In genomic region chr11:79281396-79281795, GRCm38 (mm10) we compare ENCODE assay signal across 19 mouse cellular contexts. TPM values are rescaled to one million over a fixed set of nuclear protein-coding genes. Genes with fewer than 3 reads are reported as not detected.
DNase-seq lines count a peak whose midpoint lies in the region; ATAC-seq and TF ChIP-seq lines count a peak whose summit lies in the region.
"Had no signal": no experiment of that assay in that cellular context is flagged by ENCODE, and none has a peak within 500 bp of the region (broad histone marks: within the 10 kb centered on the region; RNA-seq: fewer than 3 reads in every experiment).

No protein-coding gene starts in this region.

- no peak for TF ChIP-seq CTCF in layer of hippocampus, adult 2 months (conservative IDR thresholded peaks at IDR 0.05)
- no peak for TF ChIP-seq CTCF in midbrain, postnatal 0 days (IDR thresholded peaks at IDR 0.05)

- no peaks in the 10 kb centered on the region for H3K36me3 ChIP-seq in liver, embryonic 16.5 days (ENCODE audit: control insufficient read depth, insufficient read depth)
- H3K36me3 ChIP-seq in liver, embryonic 12.5 days = no peaks in the 10 kb centered on the region
- no peaks in the 10 kb centered on the region for H3K36me3 ChIP-seq in limb, embryonic 14.5 days (ENCODE audit: control insufficient read depth, insufficient read depth, low read length)
- no peaks in the 10 kb centered on the region for H3K36me3 ChIP-seq in midbrain, postnatal 0 days (ENCODE audit: insufficient read depth, low read length)
- H3K36me3 ChIP-seq: midbrain, embryonic 15.5 days; neural tube, embryonic 12.5 days had no signal

- WGBS in liver, embryonic 16.5 days (ENCODE audit: insufficient replicate concordance) = 50% methylated on average over 5 of the region's 5 CpGs
- WGBS in liver, embryonic 12.5 days (ENCODE audit: insufficient replicate concordance) = 56% methylated on average over 5 of the region's 5 CpGs
- WGBS in limb, embryonic 14.5 days = 49% methylated on average over 5 of the region's 5 CpGs
- WGBS in midbrain, postnatal 0 days = 79% methylated on average over 5 of the region's 5 CpGs

- TF ChIP-seq POLR2A in limb, embryonic 14.5 days (IDR thresholded peaks at IDR 0.05; ENCODE audit: borderline replicate concordance, extremely low read depth, insufficient read depth, insufficient read length) = no peak

- 0 out of 2 replicates have a peak overlapping the region, but pooled peaks have one; percentile 7 for H3K27ac ChIP-seq in liver, embryonic 16.5 days (ENCODE audit: low read length)
- H3K27ac ChIP-seq in liver, embryonic 12.5 days = no peak overlapping the region
- peak overlapping the region; percentile 70; the same call in 1 of the 2 replicates for H3K27ac ChIP-seq in limb, embryonic 14.5 days (replicated peaks; ENCODE audit: low read depth, low read length)
- H3K27ac ChIP-seq in layer of hippocampus, adult 2 months = no peak overlapping the region
- no peak overlapping the region for H3K27ac ChIP-seq in midbrain, postnatal 0 days (ENCODE audit: low read depth, low read length)
- H3K27ac ChIP-seq: forebrain, embryonic 13.5 days; hindbrain, embryonic 14.5 days; midbrain, embryonic 15.5 days; neural tube, embryonic 12.5 days had no signal

- H3K4me1 ChIP-seq in liver, embryonic 16.5 days (ENCODE audit: control insufficient read depth, low read depth, low read length) = peaks cover 5% of the 10 kb centered on the region
- peaks cover 18% of the 10 kb centered on the region for H3K4me1 ChIP-seq in liver, embryonic 12.5 days
- H3K4me1 ChIP-seq in limb, embryonic 14.5 days (ENCODE audit: control insufficient read depth, insufficient read depth, low read length) = peaks cover 25% of the 10 kb centered on the region
- no peaks in the 10 kb centered on the region for H3K4me1 ChIP-seq in midbrain, postnatal 0 days (ENCODE audit: insufficient read depth, low read length)
- H3K4me1 ChIP-seq: midbrain, embryonic 15.5 days; neural tube, embryonic 12.5 days had no signal

- H3K9me3 ChIP-seq in liver, embryonic 16.5 days (replicated peaks; ENCODE audit: control insufficient read depth, low read length) = no peaks in the 10 kb centered on the region
- H3K9me3 ChIP-seq in liver, embryonic 12.5 days (replicated peaks) = 0 out of 2 replicates have a peak, but pooled peaks cover 3% of the 10 kb centered on the region
- no peaks in the 10 kb centered on the region for H3K9me3 ChIP-seq in limb, embryonic 14.5 days (ENCODE audit: control insufficient read depth, low read length)
- H3K9me3 ChIP-seq in midbrain, postnatal 0 days (ENCODE audit: low read length) = no peaks in the 10 kb centered on the region
- H3K9me3 ChIP-seq: midbrain, embryonic 15.5 days; neural tube, embryonic 12.5 days had no signal

- no peak overlapping the region for H3K9ac ChIP-seq in liver, embryonic 16.5 days (ENCODE audit: low read depth, low read length)
- H3K9ac ChIP-seq in liver, embryonic 12.5 days = no peak overlapping the region
- H3K9ac ChIP-seq in limb, embryonic 14.5 days (ENCODE audit: low read depth, low read length, severe bottlenecking) = no peak overlapping the region
- no peak overlapping the region for H3K9ac ChIP-seq in midbrain, postnatal 0 days (replicated peaks; ENCODE audit: low read length, poor library complexity, severe bottlenecking)
- H3K9ac ChIP-seq: forebrain, embryonic 13.5 days; hindbrain, embryonic 14.5 days; midbrain, embryonic 15.5 days; neural tube, embryonic 12.5 days had no signal

- peak; percentile 90 for DNase-seq in heart, adult 11 months
- DNase-seq in heart, postnatal 25 days (ENCODE audit: low spot score) = no peak
- DNase-seq in heart, postnatal 10 days = peak; percentile 69 to 75
- DNase-seq in limb, embryonic 14.5 days (ENCODE audit: low spot score) = no peak
- no peak for DNase-seq in layer of hippocampus, adult 2 months (ENCODE audit: low spot score in 2 of 2)
- no peak for DNase-seq in midbrain, postnatal 0 days (ENCODE audit: low spot score)
- DNase-seq: embryo, embryonic 11 days; lung, adult 18-20 months; right cerebral cortex, postnatal 4 days had no signal

- no peaks in the 10 kb centered on the region for H3K27me3 ChIP-seq in liver, embryonic 16.5 days (ENCODE audit: control insufficient read depth, insufficient read depth, low read depth, low read length)
- H3K27me3 ChIP-seq in liver, embryonic 12.5 days (replicated peaks) = no peaks in the 10 kb centered on the region
- H3K27me3 ChIP-seq in limb, embryonic 14.5 days (ENCODE audit: control insufficient read depth, insufficient read depth, low read length) = no peaks in the 10 kb centered on the region
- no peaks in the 10 kb centered on the region for H3K27me3 ChIP-seq in midbrain, postnatal 0 days (ENCODE audit: insufficient read depth, low read length)
- H3K27me3 ChIP-seq: forebrain, embryonic 13.5 days; midbrain, embryonic 15.5 days; neural tube, embryonic 12.5 days had no signal

- H3K4me3 ChIP-seq in liver, embryonic 16.5 days (ENCODE audit: low read depth, low read length) = no peak overlapping the region
- no peak overlapping the region for H3K4me3 ChIP-seq in liver, embryonic 12.5 days
- no peak overlapping the region for H3K4me3 ChIP-seq in limb, embryonic 14.5 days (replicated peaks; ENCODE audit: low read length)
- H3K4me3 ChIP-seq in layer of hippocampus, adult 2 months = no peak overlapping the region
- no peak overlapping the region for H3K4me3 ChIP-seq in midbrain, postnatal 0 days (ENCODE audit: low read depth, low read length)
- H3K4me3 ChIP-seq: forebrain, embryonic 13.5 days; midbrain, embryonic 15.5 days; neural tube, embryonic 12.5 days had no signal

- H3K4me2 ChIP-seq in liver, embryonic 16.5 days (ENCODE audit: low read depth, low read length) = no peak overlapping the region
- H3K4me2 ChIP-seq in liver, embryonic 12.5 days = no peak overlapping the region
- H3K4me2 ChIP-seq in limb, embryonic 14.5 days (replicated peaks; ENCODE audit: low read depth, low read length, severe bottlenecking) = no peak overlapping the region
- no peak overlapping the region for H3K4me2 ChIP-seq in midbrain, postnatal 0 days (ENCODE audit: low read depth, low read length, poor library complexity, severe bottlenecking)
- H3K4me2 ChIP-seq: forebrain, embryonic 13.5 days; hindbrain, embryonic 14.5 days; midbrain, embryonic 15.5 days; neural tube, embryonic 12.5 days had no signal

- ATAC-seq in liver, embryonic 16.5 days (ENCODE audit: low read depth) = peak; percentile 62
- no peak for ATAC-seq in liver, embryonic 12.5 days
- no peak for ATAC-seq in limb, embryonic 14.5 days (ENCODE audit: low FRiP score, low read depth)
- no peak for ATAC-seq in midbrain, postnatal 0 days (ENCODE audit: low FRiP score)
- ATAC-seq: forebrain, embryonic 13.5 days; midbrain, embryonic 15.5 days had no signal

- intact Hi-C loops in heart, postnatal 25 days (cut with DNase I) = no loop called here
- intact Hi-C loops in heart, postnatal 10 days (cut with DNase I) = no loop called here

RNA-seq across cellular contexts. Expression of gene Gm9964, which starts 15.3 kb away (rescaled TPM):
- total RNA-seq in heart, postnatal 25 days (2021) = not detected
- not detected in 2 replicates for polyA plus RNA-seq in liver, embryonic 16.5 days (2015; fragmentation: Nextera tagmentation; extraction: Ambion mirVana)
- polyA plus RNA-seq in liver, embryonic 12.5 days (2016; fragmentation: Nextera tagmentation; extraction: Ambion mirVana) = not detected in 2 replicates
- under 1 TPM in 1 of 2 experiments, not detected in 1; 0.37 TPM for total RNA-seq in heart, postnatal 10 days (2021)
- polyA plus RNA-seq in limb, embryonic 14.5 days (2012; rRNA removed) = not detected in 2 replicates
- polyA plus RNA-seq in limb, embryonic 14.5 days (2014; fragmentation: Nextera tagmentation; extraction: Ambion mirVana) = not detected in 2 replicates
- total RNA-seq in layer of hippocampus, adult 2 months (2021) = not detected
- not detected in 2 replicates for total RNA-seq in midbrain, postnatal 0 days (2014; rRNA removed)
- 0.22 TPM in 1 of 2 replicates, not detected in the other for polyA plus RNA-seq in midbrain, postnatal 0 days (2015; fragmentation: Nextera tagmentation; extraction: Ambion mirVana)
- total RNA-seq: adrenal gland, postnatal 36 days; megakaryocyte progenitor cell, adult 5-6 weeks had no signal
- polyA plus RNA-seq: C2C12; forebrain, embryonic 13.5 days; hindbrain, embryonic 14.5 days; kidney, embryonic 14.5 days; midbrain, embryonic 15.5 days; neural tube, embryonic 12.5 days had no signal

RNA-seq across cellular contexts. Expression of gene Wsb1, which starts 26.9 kb away (rescaled TPM):
- total RNA-seq in heart, postnatal 25 days (2021) = 10 to 100 TPM; 13.4 to 17.8 TPM
- 30.4 and 32.9 TPM in 2 replicates for polyA plus RNA-seq in liver, embryonic 16.5 days (2015; fragmentation: Nextera tagmentation; extraction: Ambion mirVana)
- 56.4 and 61.6 TPM in 2 replicates for polyA plus RNA-seq in liver, embryonic 12.5 days (2016; fragmentation: Nextera tagmentation; extraction: Ambion mirVana)
- total RNA-seq in heart, postnatal 10 days (2021) = 10 to 100 TPM; 40.9 to 48.5 TPM
- 640 and 929 TPM in 2 replicates for polyA plus RNA-seq in limb, embryonic 14.5 days (2012; rRNA removed)
- polyA plus RNA-seq in limb, embryonic 14.5 days (2014; fragmentation: Nextera tagmentation; extraction: Ambion mirVana) = 384 and 448 TPM in 2 replicates
- total RNA-seq in layer of hippocampus, adult 2 months (2021) = 100 to 1,000 TPM in 1 of 2 experiments, 10 to 100 TPM in 1; 83.0 to 101 TPM
- 230 and 291 TPM in 2 replicates for total RNA-seq in midbrain, postnatal 0 days (2014; rRNA removed)
- polyA plus RNA-seq in midbrain, postnatal 0 days (2015; fragmentation: Nextera tagmentation; extraction: Ambion mirVana) = 227 and 257 TPM in 2 replicates

RNA-seq across cellular contexts. Expression of gene Nf1, which starts 58.1 kb away (rescaled TPM):
- 10 to 100 TPM; 27.1 to 30.0 TPM for total RNA-seq in heart, postnatal 25 days (2021)
- polyA plus RNA-seq in liver, embryonic 16.5 days (2015; fragmentation: Nextera tagmentation; extraction: Ambion mirVana) = 1.1 and 1.3 TPM in 2 replicates
- 2.3 and 2.5 TPM in 2 replicates for polyA plus RNA-seq in liver, embryonic 12.5 days (2016; fragmentation: Nextera tagmentation; extraction: Ambion mirVana)
- total RNA-seq in heart, postnatal 10 days (2021) = 10 to 100 TPM; 37.5 to 38.6 TPM
- 21.7 and 25.2 TPM in 2 replicates for polyA plus RNA-seq in limb, embryonic 14.5 days (2012; rRNA removed)
- polyA plus RNA-seq in limb, embryonic 14.5 days (2014; fragmentation: Nextera tagmentation; extraction: Ambion mirVana) = 10.8 and 12.1 TPM in 2 replicates
- 100 to 1,000 TPM; 106 to 115 TPM for total RNA-seq in layer of hippocampus, adult 2 months (2021)
- 83.0 and 99.1 TPM in 2 replicates for total RNA-seq in midbrain, postnatal 0 days (2014; rRNA removed)
- polyA plus RNA-seq in midbrain, postnatal 0 days (2015; fragmentation: Nextera tagmentation; extraction: Ambion mirVana) = 7.0 and 7.3 TPM in 2 replicates

Comparison
In these comparisons a context has a peak if more than half of its experiments do, and no peak if none do; other contexts are left out.
1. DNase-seq: peak in heart, adult 11 months (single experiment) and heart, postnatal 10 days (2 of 2); none in heart, postnatal 25 days (single experiment), limb, embryonic 14.5 days (single experiment), layer of hippocampus, adult 2 months (0 of 2) and midbrain, postnatal 0 days (single experiment).
2. H3K27ac ChIP-seq: peak in liver, embryonic 16.5 days (single experiment) and limb, embryonic 14.5 days (single experiment); none in liver, embryonic 12.5 days (single experiment), layer of hippocampus, adult 2 months (single experiment) and midbrain, postnatal 0 days (single experiment).